Mouse (Mus musculus) liver, embryonic 14.5 days (tissue): ENCODE measurements around the gene Foxo6.

Experiments
- CTCF ChIP-seq: IDR thresholded peaks from 2 replicates; pipeline ENCODE4 v1.5.1; 2016; ENCODE audit warnings: antibody characterized with exemption, low read depth, control low read depth
- EP300 ChIP-seq: IDR thresholded peaks from 2 replicates; pipeline ENCODE4 v1.6.1; 2016; ENCODE audit warnings: antibody characterized with exemption, low read depth

- TF ChIP-seq EP300 (no peak), CTCF (no peak)
These were observed 68.3 kb downstream of the Foxo6 start for GRCm38 (mm10) chr4:120218878-120219277.
